Mouse (Mus musculus) kidney, adult 2 months (tissue): ENCODE results near the gene Lrch4. TPM values are rescaled to one million over a fixed set of nuclear protein-coding genes. Genes with fewer than 3 reads are reported as not detected.

Experiments used
- DNase-seq: peaks from one replicate; pipeline ENCODE4 v3.0.0; 2021
- H3K27ac ChIP-seq: fragments of 200-500 bp; 2 replicates; pipeline ENCODE4 v1.5.1; 2012; ENCODE audit warnings: low read depth, low read length, control low read depth, inconsistent platforms; ENCODE audit not compliant: insufficient read depth
- H3K27me3 ChIP-seq: fragments of 200-500 bp; replicated peaks from 2 replicates; pipeline ENCODE4 v1.6.1; 2012; ENCODE audit warnings: mild to moderate bottlenecking, moderate library complexity, low read length, inconsistent platforms; ENCODE audit not compliant: control insufficient read depth, insufficient read depth
- H3K36me3 ChIP-seq: fragments of 200-500 bp; 2 replicates; pipeline ENCODE4 v1.6.1; 2012; ENCODE audit warnings: mild to moderate bottlenecking, moderate library complexity, low read length, inconsistent platforms; ENCODE audit not compliant: control insufficient read depth, insufficient read depth
- H3K4me1 ChIP-seq: fragments of 200-500 bp; 2 replicates; pipeline ENCODE4 v1.6.1; 2011; ENCODE audit warnings: low read length; ENCODE audit not compliant: control insufficient read depth, insufficient read depth
- H3K4me3 ChIP-seq: fragments of 200-500 bp; 2 replicates; pipeline ENCODE4 v1.5.1; 2011; ENCODE audit warnings: mild to moderate bottlenecking, low read depth, low read length, control low read depth; ENCODE audit not compliant: insufficient read depth
- CTCF ChIP-seq: fragments of 200-500 bp; conservative IDR thresholded peaks from 2 replicates; pipeline ENCODE4 v1.5.1; 2011; ENCODE audit warnings: low read depth, mild to moderate bottlenecking, control low read depth, low read length, moderate library complexity, mixed read lengths; ENCODE audit not compliant: insufficient read depth, insufficient read length
- POLR2A ChIP-seq: fragments of 200-500 bp; IDR thresholded peaks from one replicate; pipeline ENCODE4 v1.6.1; 2011; ENCODE audit warnings: low read depth, low read length, control low read depth
- WGBS: fragments of 180-500 bp; shearing (Covaris S2); methylation state at CpG from one replicate; pipeline ENCODE4 v1.1.7; 2018; 5-methylcytosine and 5-hydroxymethylcytosine counted together
- polyA plus RNA-seq: library from polyadenylated mRNA; depleted of rRNA; stranded (reverse); fragments of >200 nt; gene quantifications from 2 replicates; pipeline ENCODE4 v1.2.3, GENCODE M21; 2012; rRNA removed

Lrch4 gene
- 39.4 and 45.5 TPM in 2 replicates for polyA plus RNA-seq

DNA sequence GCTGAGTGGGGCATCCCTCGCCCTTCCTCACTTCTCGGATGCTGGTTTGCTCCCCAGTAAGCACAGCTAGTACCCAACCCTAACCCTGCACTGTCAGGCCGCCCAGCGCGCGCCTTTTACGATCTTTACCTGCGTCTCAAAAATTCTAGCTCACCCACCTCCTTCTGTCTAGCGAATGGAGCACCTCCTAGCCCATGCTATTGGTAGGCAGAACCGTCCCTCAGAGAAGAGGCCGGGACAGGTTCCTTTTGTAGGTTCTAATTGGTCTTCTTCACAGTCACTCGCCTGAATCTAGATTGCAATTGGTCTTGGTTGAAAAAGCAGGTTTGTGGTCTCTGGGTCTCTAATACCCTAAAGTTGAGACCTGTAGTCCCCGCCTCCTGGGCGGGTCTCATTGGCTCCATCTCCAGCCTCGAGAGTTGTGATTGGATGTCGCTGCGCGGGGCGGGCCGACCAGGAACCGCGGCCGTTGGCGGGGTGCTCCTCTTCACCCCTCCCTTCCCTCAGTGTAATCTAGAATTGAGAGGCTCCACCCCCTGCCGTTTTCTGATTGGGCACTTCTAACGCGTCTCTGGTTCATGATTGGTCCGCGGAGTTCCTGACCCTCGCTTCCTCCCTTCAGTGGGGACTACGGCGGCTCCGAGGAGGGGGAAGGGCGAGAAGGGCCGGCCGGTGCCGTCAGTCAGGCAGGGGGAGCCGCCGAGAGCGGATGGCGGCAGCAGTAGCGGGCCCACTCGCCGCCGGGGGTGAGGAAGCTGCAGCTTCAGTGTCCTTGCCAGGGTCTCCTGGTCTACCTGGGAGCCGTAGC lies at the start of gene Lrch4, which contains the start of the genes Fbxo24 and Gm20605:
Lrch4 (plus strand) TSS at position 624 of the 808 bp plus-strand sequence.
Fbxo24 (minus strand) TSS at position 505 of the 808 bp plus-strand sequence.
Gm20605 (plus strand) TSS at position 678 of the 808 bp plus-strand sequence.
- TF ChIP-seq POLR2A (peak; percentile 85), CTCF (no peak)
- peak within 1 kb of the TSS; percentile 98 for H3K27ac ChIP-seq
- H3K27me3 ChIP-seq = no peaks in the 10 kb centered on the region
- H3K4me1 ChIP-seq = peaks cover 12% of the 10 kb centered on the region
- peak within 1 kb of the TSS; percentile 86 for H3K4me3 ChIP-seq
- WGBS = under 1% methylated on average over 46 of the region's 46 CpGs
- DNase-seq = peak; percentile 100
- H3K36me3 ChIP-seq = no peaks in the 10 kb centered on the region

DNA sequence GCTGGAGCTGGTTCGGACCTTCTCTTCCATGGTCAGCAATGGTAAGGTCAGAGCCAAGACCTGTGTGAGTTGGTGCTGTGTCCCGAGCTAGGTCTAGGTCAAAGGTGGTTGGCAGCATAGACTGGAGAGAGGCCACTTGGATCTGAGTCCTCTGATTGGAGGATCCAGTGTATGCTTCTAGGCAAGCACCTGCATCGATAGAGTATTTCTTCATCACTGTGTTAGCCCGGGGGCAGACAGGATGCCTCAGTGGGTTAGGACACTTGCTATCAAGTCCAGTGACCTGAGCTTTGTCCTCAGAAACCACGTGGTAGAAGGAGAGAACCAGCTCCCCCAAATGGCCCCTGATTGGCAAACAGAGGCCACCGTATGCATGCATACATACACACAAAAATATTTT lies 48.7 kb upstream of the Lrch4 start:
- Histone ChIP-seq H3K4me3 (no peak overlapping the region), H3K4me1 (no peaks in the 10 kb centered on the region), H3K27ac (no peak overlapping the region), H3K36me3 (no peaks in the 10 kb centered on the region), H3K27me3 (no peaks in the 10 kb centered on the region)
- TF ChIP-seq CTCF = no peak
- TF ChIP-seq POLR2A = no peak
- DNase-seq = no peak
- WGBS = 76% methylated on average over 6 of the region's 6 CpGs

DNA sequence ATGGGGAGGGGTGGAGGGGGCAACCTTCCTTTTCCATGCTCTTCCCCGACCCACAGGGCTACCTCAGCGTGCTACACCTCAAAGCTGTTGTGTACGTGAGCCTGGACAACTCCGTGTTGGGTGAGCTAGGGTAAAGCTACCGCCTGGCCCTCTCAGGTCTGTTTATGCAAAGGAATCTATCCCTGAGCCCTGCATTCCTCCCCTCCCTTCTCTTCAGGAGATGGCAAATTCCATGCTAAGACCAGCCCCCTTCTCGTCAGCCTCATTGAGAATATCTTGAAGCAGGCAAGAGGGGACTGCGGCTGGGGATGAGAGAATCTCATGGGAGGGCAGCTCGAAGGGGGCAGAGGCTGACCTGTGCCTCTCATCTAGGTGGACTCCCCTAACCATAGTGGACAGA lies 46.2 kb upstream of the Lrch4 start:
- H3K4me3 ChIP-seq = no peak overlapping the region
- no peak overlapping the region for H3K27ac ChIP-seq
- H3K4me1 ChIP-seq = no peaks in the 10 kb centered on the region
- TF ChIP-seq POLR2A = no peak
- no peak for TF ChIP-seq CTCF
- H3K27me3 ChIP-seq = no peaks in the 10 kb centered on the region
- H3K36me3 ChIP-seq = no peaks in the 10 kb centered on the region
- 48% methylated on average over 8 of the region's 8 CpGs for WGBS
- DNase-seq = no peak

DNA sequence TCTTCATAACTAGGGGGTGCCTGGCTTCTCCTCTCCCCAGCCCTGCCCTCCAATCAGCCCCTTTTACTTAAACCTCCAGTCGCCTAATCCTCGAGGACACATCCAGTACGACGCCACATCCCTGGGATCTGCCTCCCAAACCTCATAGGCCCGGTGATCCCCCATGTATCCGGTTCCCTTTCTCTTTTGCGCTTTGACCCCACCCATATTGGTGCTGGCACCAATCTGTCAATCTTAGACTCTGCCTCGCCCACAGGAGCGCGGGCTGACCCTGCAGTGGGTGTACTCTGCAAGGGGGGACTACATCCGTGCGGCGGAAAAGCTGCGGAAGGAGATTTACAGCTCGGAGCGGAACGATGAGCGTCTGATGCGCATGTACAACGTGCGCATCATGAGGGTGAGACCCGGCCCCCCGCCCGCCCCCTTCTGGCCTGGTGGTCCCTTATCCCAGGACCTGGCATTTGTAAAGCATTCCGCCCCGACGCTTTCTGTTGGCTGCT lies 45.2 kb upstream of the Lrch4 start:
- no peak for DNase-seq

DNA sequence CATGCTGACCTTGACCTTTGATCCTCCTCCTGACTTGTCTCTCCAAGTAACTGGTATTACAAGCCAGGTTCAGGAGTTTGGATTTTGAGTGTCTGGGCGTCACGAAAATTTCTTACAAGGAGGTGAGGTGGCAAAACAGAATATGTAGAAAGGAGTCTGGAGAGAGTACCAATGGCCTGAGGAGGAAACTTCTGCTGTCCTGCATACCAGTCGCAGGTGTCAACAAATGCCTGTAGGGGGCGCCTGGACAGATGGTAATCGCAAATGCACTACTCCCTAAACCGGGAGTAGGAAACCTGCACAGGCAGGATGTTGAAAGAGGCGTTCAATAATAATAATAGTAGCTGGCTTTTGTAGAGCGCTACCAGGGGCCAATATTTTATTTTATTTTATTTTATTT lies 43.9 kb upstream of the Lrch4 start:
- H3K4me3 ChIP-seq = no peak overlapping the region
- TF ChIP-seq CTCF (peak; percentile 67), POLR2A (no peak)
- no peaks in the 10 kb centered on the region for H3K4me1 ChIP-seq
- H3K27ac ChIP-seq = no peak overlapping the region
- H3K36me3 ChIP-seq = no peaks in the 10 kb centered on the region
- peak; percentile 81 for DNase-seq
- H3K27me3 ChIP-seq = no peaks in the 10 kb centered on the region
- WGBS = 27% methylated on average over 8 of the region's 8 CpGs

More for the DNA sequence above, 45.2 kb upstream of the Lrch4 start:
- H3K36me3 ChIP-seq = no peaks in the 10 kb centered on the region
- no peak overlapping the region for H3K27ac ChIP-seq
- 13% methylated on average over 27 of the region's 27 CpGs for WGBS
- no peaks in the 10 kb centered on the region for H3K27me3 ChIP-seq
- peak overlapping the region; percentile 29; the same call in 1 of the 2 replicates for H3K4me3 ChIP-seq
- no peak for TF ChIP-seq POLR2A
- no peak for TF ChIP-seq CTCF
- no peaks in the 10 kb centered on the region for H3K4me1 ChIP-seq

DNA sequence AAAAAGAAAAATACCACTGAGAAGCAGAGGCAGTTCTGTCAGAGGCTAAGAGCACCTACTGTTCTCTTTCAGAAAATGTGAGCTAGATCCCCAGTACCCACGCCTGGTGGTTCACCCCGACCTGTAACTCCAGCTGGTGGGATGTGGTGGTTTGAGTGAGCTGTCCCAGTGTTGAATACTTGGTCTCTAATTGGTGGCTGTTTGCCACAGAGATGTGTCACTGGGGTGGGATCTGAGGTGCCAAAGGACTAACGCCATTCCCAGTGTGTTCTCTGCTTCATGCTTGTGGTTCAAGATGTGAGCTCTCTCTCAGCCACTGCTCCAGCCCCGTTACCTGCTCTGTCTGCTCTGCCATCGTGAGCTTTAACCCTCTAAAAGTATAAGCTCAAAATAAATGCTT lies 38.4 kb upstream of the Lrch4 start:
- TF ChIP-seq POLR2A (no peak), CTCF (no peak)
- Histone ChIP-seq H3K4me3 (no peak overlapping the region), H3K4me1 (no peaks in the 10 kb centered on the region), H3K36me3 (no peaks in the 10 kb centered on the region), H3K27ac (no peak overlapping the region), H3K27me3 (no peaks in the 10 kb centered on the region)
- WGBS = 81% methylated on average over 5 of the region's 5 CpGs
- no peak for DNase-seq

DNA sequence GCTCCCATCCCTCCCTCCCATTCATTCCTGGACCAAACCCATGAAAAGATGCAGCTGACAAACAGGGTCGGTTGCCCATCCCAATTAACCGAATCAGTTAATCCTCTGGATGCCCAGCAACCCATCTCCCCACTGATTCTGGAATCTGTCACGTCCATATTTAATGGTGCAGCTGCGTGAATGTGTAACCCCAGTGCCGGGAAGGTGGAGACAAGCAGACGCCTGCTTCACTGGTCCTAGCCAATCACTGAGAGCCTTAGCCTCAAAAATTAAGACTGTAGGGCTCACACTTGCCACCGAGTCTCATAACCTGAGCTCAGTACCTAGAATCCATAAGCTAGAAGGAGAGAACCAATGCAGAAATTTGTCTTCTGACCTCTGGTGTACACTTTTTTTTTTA lies 33.0 kb upstream of the Lrch4 start:
- TF ChIP-seq POLR2A (no peak), CTCF (no peak)
- H3K4me3 ChIP-seq = no peak overlapping the region
- no peaks in the 10 kb centered on the region for H3K36me3 ChIP-seq
- 87% methylated on average over 7 of the region's 7 CpGs for WGBS
- no peaks in the 10 kb centered on the region for H3K27me3 ChIP-seq
- no peak overlapping the region for H3K27ac ChIP-seq
- no peak for DNase-seq
- peaks cover 5% of the 10 kb centered on the region; the same call in 1 of the 2 replicates for H3K4me1 ChIP-seq
